Mouse (Mus musculus): Measurements from ENCODE around the gene Gm13723.

The Gm13723 gene

DNA sequence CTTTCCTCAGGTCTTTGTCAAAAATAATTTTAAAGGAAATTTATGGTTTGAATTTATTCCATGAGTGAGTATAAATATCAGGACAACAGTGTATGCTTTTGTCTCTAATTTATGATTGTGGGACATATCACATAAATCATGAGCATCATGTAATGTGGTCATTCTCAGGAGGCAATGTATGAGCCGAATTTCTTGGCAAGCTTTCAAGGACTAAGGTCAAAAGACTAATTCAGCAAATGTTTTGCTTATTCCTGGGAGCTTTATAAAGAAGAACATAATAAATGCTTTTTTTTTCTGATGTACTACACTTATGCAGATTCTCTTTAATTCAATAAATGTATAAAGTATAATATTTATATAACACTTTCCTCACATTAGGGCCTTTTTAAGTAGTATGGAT is at the start of gene Gm13723:
TSS of gene Gm13723 (minus strand) at position 101 of the 400 bp plus-strand sequence.
- DNase-seq (ENCODE audit: extremely low spot score), result no peak

DNA sequence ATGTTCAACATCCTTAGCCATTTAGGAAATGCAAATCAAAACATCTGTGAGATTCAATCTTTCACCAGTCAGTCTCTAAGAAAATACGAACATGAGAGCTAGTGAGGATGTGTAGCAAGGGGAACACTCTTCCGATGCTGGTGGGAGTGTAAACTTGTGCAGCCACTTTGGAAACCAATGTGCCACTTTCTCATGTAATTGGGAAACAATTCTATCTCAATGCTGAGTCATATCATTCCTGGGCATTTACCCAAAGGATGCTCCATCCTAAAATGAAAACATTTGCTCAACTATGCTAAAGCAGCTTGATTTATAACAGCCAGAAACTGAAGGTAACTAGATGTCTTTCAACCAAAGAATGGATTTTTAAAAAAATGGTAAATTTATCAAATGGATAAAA is 31.0 kb upstream of the Gm13723 start:
- DNase-seq (ENCODE audit: extremely low spot score), result no peak

DNA sequence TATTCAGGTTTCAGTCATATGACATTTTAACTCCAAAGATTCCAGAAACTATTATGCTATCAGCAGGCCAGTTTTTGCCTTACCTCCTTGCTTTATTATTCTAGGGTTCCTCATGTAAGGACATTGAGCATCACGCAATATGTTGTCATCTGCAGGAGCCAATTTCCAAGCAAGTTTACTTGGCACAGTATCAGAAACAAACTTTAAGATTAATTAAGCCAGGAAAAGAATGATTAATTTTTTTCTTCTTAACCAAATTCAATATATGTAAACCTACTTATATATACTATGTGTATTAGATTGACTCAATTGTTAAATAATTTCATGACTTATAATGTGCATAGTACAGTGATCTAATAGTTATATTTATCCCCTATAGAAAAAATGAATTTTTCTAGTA is 17.5 kb upstream of the Gm13723 start, which contains the start of gene Olfr1097:
TSS of gene Olfr1097 (minus strand) at position 101 of the 400 bp plus-strand sequence.
- DNase-seq (ENCODE audit: extremely low spot score), result no peak

DNA sequence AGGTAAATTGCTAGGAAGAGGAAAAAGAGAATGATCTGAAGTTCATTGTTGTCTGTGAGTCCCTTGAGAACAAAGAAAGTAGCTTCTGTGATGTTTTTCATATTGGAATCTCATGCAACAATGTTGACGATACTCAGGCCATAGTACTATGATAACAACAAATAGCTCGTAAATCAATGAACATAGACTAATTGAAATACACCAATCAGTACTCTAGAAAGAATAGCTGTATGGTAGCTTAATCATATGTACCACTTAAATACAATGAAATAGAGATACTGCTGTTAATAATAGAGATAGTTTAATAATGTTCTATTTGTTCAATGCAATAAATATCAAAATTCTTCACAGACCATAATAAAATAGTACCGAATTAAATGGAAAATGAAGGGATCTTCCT is 23.0 kb downstream of the Gm13723 start, which contains the start of gene Olfr1095:
TSS of gene Olfr1095 (minus strand) at position 101 of the 400 bp plus-strand sequence.
- DNase-seq (ENCODE audit: extremely low spot score), result no peak

DNA sequence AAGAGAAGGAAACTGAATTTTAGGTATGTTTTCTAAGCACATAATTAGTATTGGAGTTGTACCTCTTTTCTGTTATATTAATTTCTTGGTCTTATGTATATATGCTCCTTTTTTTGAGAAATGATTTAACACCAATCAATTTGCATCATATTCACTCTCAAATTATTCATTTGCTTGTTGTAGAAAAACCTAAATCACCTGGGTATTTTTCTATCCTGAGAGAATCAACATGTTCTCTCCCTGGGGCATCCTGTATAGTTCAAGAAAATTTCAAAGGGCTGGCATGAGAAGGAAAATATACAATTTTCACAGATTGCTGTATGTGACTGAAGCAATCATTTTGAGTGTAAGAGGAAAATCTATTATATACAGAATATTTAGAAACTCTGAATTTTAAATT is 50.2 kb downstream of the Gm13723 start, which contains the start of gene Olfr1094:
TSS of gene Olfr1094 (plus strand) at position 301 of the 400 bp plus-strand sequence.
- no peak for DNase-seq (ENCODE audit: extremely low spot score)

All from embryo, embryonic 9.5 days (tissue).